In genomic region chr9:21131059-21131956, GRCm38 (mm10) we compare ENCODE assay signal across 8 mouse cellular contexts. TPM values are rescaled to one million over a fixed set of nuclear protein-coding genes. Genes with fewer than 3 reads are reported as not detected.
A peak's percentile ranks its signal among the peaks of the same experiment; 100 is the strongest.
DNase-seq lines count a peak whose midpoint lies in the region; ATAC-seq and TF ChIP-seq lines count a peak whose summit lies in the region.

Gene Tyk2 (minus strand): TSS chr9:21131243.

- ATAC-seq in G1E (ENCODE audit: extremely low read depth, insufficient number of reproducible peaks, low FRiP score, poor library complexity, severe bottlenecking): peak; percentile 97
- ATAC-seq in forebrain, embryonic 16.5 days: peak; percentile 97
- ATAC-seq in lung, embryonic 14.5 days (ENCODE audit: insufficient read depth): peak; percentile 98

- peak; percentile 99 for DNase-seq in G1E (ENCODE audit: low spot score)
- peak; percentile 87 to 96 for DNase-seq in cerebellum, adult 18-20 months
- DNase-seq in heart, postnatal 36 days: peak; percentile 85 to 87
- peak; percentile 87 to 97 for DNase-seq in layer of hippocampus, adult 2 months (ENCODE audit: low spot score in 2 of 2)
- DNase-seq in lung, embryonic 14.5 days: peak; percentile 98
- DNase-seq in thymus, adult 2 months: peak; percentile 87

- no peaks in the 10 kb centered on the region for H3K27me3 ChIP-seq in G1E (ENCODE audit: insufficient read depth, low read length)
- H3K27me3 ChIP-seq in forebrain, embryonic 16.5 days (replicated peaks; ENCODE audit: control insufficient read depth, insufficient read depth, low read length): no peaks in the 10 kb centered on the region
- H3K27me3 ChIP-seq in lung, embryonic 14.5 days (ENCODE audit: insufficient read depth, low read length): no peaks in the 10 kb centered on the region
- H3K27me3 ChIP-seq in thymus, adult 2 months (ENCODE audit: control insufficient read depth, insufficient read depth, low read length): no peaks in the 10 kb centered on the region

- H3K27ac ChIP-seq in forebrain, embryonic 16.5 days (ENCODE audit: low read length): peak within 1 kb of the TSS; percentile 58
- peak within 1 kb of the TSS; percentile 82 for H3K27ac ChIP-seq in layer of hippocampus, adult 2 months
- H3K27ac ChIP-seq in lung, embryonic 14.5 days (ENCODE audit: low read depth): peak within 1 kb of the TSS; percentile 65; the same call in 1 of the 2 replicates
- H3K27ac ChIP-seq in olfactory bulb, adult 2 months (ENCODE audit: insufficient read depth, low read depth, low read length): no peak within 1 kb of the TSS
- peak within 1 kb of the TSS; percentile 33 for H3K27ac ChIP-seq in thymus, adult 2 months (ENCODE audit: control insufficient read depth, insufficient read depth, low read length)

- peak within 1 kb of the TSS; percentile 71 for H3K4me2 ChIP-seq in forebrain, embryonic 16.5 days (ENCODE audit: low read length)
- peak within 1 kb of the TSS; percentile 85 for H3K4me2 ChIP-seq in lung, embryonic 14.5 days

- TF ChIP-seq POLR2A in olfactory bulb, adult 2 months (IDR thresholded peaks at IDR 0.05; ENCODE audit: insufficient read depth, low read depth, low read length): peak; percentile 32; the same call in 1 of the 2 replicates
- peak; percentile 63; the same call in 1 of the 2 replicates for TF ChIP-seq POLR2A in thymus, adult 2 months (IDR thresholded peaks at IDR 0.05; ENCODE audit: control insufficient read depth, extremely low read depth, insufficient read depth, low read length, poor library complexity)

- WGBS in forebrain, embryonic 16.5 days: 5% methylated on average over 37 of the region's 37 CpGs
- WGBS in lung, embryonic 14.5 days: 5% methylated on average over 37 of the region's 37 CpGs
- WGBS in olfactory bulb, adult 2 months: 5% methylated on average over 37 of the region's 37 CpGs
- WGBS in thymus, adult 2 months: 7% methylated on average over 37 of the region's 37 CpGs

- TF ChIP-seq CTCF in G1E (IDR thresholded peaks at IDR 0.05; ENCODE audit: low read depth, low read length): no peak
- no peak for TF ChIP-seq CTCF in layer of hippocampus, adult 2 months (conservative IDR thresholded peaks at IDR 0.05)
- no peak for TF ChIP-seq CTCF in lung, embryonic 14.5 days (IDR thresholded peaks at IDR 0.05; ENCODE audit: low read depth)
- no peak for TF ChIP-seq CTCF in olfactory bulb, adult 2 months (IDR thresholded peaks at IDR 0.05; ENCODE audit: insufficient read depth, low read depth, low read length)
- peak; percentile 42; the same call in 1 of the 2 replicates for TF ChIP-seq CTCF in thymus, adult 2 months (IDR thresholded peaks at IDR 0.05; ENCODE audit: borderline replicate concordance, control insufficient read depth, extremely low read depth, insufficient read depth, low read length, poor library complexity)

- H3K4me1 ChIP-seq in G1E (ENCODE audit: insufficient read depth, low read depth, low read length): peaks cover 47% of the 10 kb centered on the region
- peaks cover 9% of the 10 kb centered on the region for H3K4me1 ChIP-seq in forebrain, embryonic 16.5 days (replicated peaks; ENCODE audit: control insufficient read depth, insufficient read depth, low read length)
- 0 out of 2 replicates have a peak, but pooled peaks cover 3% of the 10 kb centered on the region for H3K4me1 ChIP-seq in lung, embryonic 14.5 days (ENCODE audit: insufficient read depth)
- H3K4me1 ChIP-seq in olfactory bulb, adult 2 months (ENCODE audit: control insufficient read depth, insufficient read depth, low read length): peaks cover 11% of the 10 kb centered on the region
- H3K4me1 ChIP-seq in thymus, adult 2 months (replicated peaks; ENCODE audit: control insufficient read depth, insufficient read depth, low read length): peaks cover 35% of the 10 kb centered on the region

- peaks cover 53% of the 10 kb centered on the region for H3K36me3 ChIP-seq in G1E (replicated peaks)
- peaks cover 5% of the 10 kb centered on the region; the same call in 1 of the 2 replicates for H3K36me3 ChIP-seq in forebrain, embryonic 16.5 days (ENCODE audit: control insufficient read depth, insufficient read depth)
- H3K36me3 ChIP-seq in lung, embryonic 14.5 days (ENCODE audit: insufficient read depth): peaks cover 8% of the 10 kb centered on the region; the same call in 1 of the 2 replicates
- peaks cover 5% of the 10 kb centered on the region; the same call in 1 of the 2 replicates for H3K36me3 ChIP-seq in thymus, adult 2 months (ENCODE audit: control insufficient read depth, insufficient read depth, low read length)

- no peaks in the 10 kb centered on the region for H3K9me3 ChIP-seq in G1E (replicated peaks)
- H3K9me3 ChIP-seq in forebrain, embryonic 16.5 days (ENCODE audit: control insufficient read depth, low read length): no peaks in the 10 kb centered on the region
- no peaks in the 10 kb centered on the region for H3K9me3 ChIP-seq in lung, embryonic 14.5 days (ENCODE audit: low read depth, low read length)

- intact Hi-C loops in heart, postnatal 36 days (cut with DNase I): loop anchor here (2.0 to 10.0 kb wide), 3 partner anchors 41 to 387 kb away; partner anchors contain the start of genes Gm38431, Mrpl4 and Olfm2

- peak within 1 kb of the TSS; percentile 65 for H3K9ac ChIP-seq in forebrain, embryonic 16.5 days (replicated peaks; ENCODE audit: low read depth, low read length)
- H3K9ac ChIP-seq in lung, embryonic 14.5 days: peak within 1 kb of the TSS; percentile 68

- H3K4me3 ChIP-seq in G1E (ENCODE audit: low read depth, low read length): peak within 1 kb of the TSS; percentile 80
- peak within 1 kb of the TSS; percentile 55 for H3K4me3 ChIP-seq in forebrain, embryonic 16.5 days (replicated peaks; ENCODE audit: low read length)
- H3K4me3 ChIP-seq in layer of hippocampus, adult 2 months: peak within 1 kb of the TSS; percentile 76
- H3K4me3 ChIP-seq in lung, embryonic 14.5 days (ENCODE audit: low read depth, low read length): peak within 1 kb of the TSS; percentile 65
- H3K4me3 ChIP-seq in olfactory bulb, adult 2 months (ENCODE audit: insufficient read depth, low read depth, low read length): peak within 1 kb of the TSS; percentile 71
- peak within 1 kb of the TSS; percentile 58 for H3K4me3 ChIP-seq in thymus, adult 2 months (ENCODE audit: control insufficient read depth, insufficient read depth, low read length)

RNA-seq across cellular contexts. Expression of gene Tyk2, which starts in this region (rescaled TPM):
- total RNA-seq in G1E (2014; fragmentation: Nextera tagmentation) (16.1 and 16.6 TPM in 2 replicates), G1E (2017) (17.4 and 19.0 TPM in 2 replicates)
- 17.3 and 19.0 TPM in 2 replicates for polyA plus RNA-seq in G1E (2012)
- polyA plus RNA-seq in forebrain, embryonic 16.5 days (2015; fragmentation: Nextera tagmentation; extraction: Ambion mirVana): 10.4 and 13.7 TPM in 2 replicates
- 1 to 10 TPM; 8.2 to 9.6 TPM for total RNA-seq in heart, postnatal 36 days (2021)
- total RNA-seq in layer of hippocampus, adult 2 months (2021): 10 to 100 TPM; 16.8 to 21.5 TPM
- polyA plus RNA-seq in lung, embryonic 14.5 days (2014; fragmentation: Nextera tagmentation; extraction: Ambion mirVana): 9.5 and 12.5 TPM in 2 replicates
- polyA plus RNA-seq in olfactory bulb, adult 2 months (2012; ENCODE audit: insufficient read depth, insufficient read length, low replicate concordance, missing spikeins): not detected in 2 replicates
- polyA plus RNA-seq in thymus, adult 2 months (2012; rRNA removed): 50.7 and 51.1 TPM in 2 replicates
